Mouse (Mus musculus): ENCODE measurements around the gene Atg2a. TPM values are rescaled to one million over a fixed set of nuclear protein-coding genes. Genes with fewer than 3 reads are reported as not detected.
A peak's percentile ranks its signal among the peaks of the same experiment; 100 is the strongest.

The Atg2a gene
- polyA plus RNA-seq, 1 experiment: 47.4 TPM

GRCm38 (mm10) chr19:6299450-6300267 is 58.2 kb downstream of the Atg2a start:
- H3K27ac ChIP-seq (ENCODE audit: insufficient read depth, low read length): peak overlapping the region; percentile 53
- TF ChIP-seq CTCF (IDR thresholded peaks at IDR 0.05; ENCODE audit: extremely low read depth, insufficient read depth, insufficient read length, insufficient replicate concordance) (no peak), POLR2A (IDR thresholded peaks at IDR 0.05; ENCODE audit: low read depth, low read length) (no peak)
- no peak overlapping the region for H3K4me3 ChIP-seq (ENCODE audit: extremely low read depth, insufficient read depth, insufficient read length)
- peaks cover 24% of the 10 kb centered on the region; the same call in 1 of the 2 replicates for H3K4me1 ChIP-seq (ENCODE audit: control insufficient read depth, insufficient read depth, insufficient read length)
- WGBS: 44% methylated on average over 7 of the region's 7 CpGs
- H3K36me3 ChIP-seq (ENCODE audit: control insufficient read depth, insufficient read depth, low read length): peaks cover 26% of the 10 kb centered on the region
- DNase-seq (ENCODE audit: low read depth in 1 of 2, low spot score in 2 of 2): peak in 1 of 2 experiments; percentile 31
- no peaks in the 10 kb centered on the region for H3K27me3 ChIP-seq (ENCODE audit: control insufficient read depth, insufficient read depth, low read length)

GRCm38 (mm10) chr19:6300402-6300841 is 59.0 kb downstream of the Atg2a start:
- H3K4me1 ChIP-seq (ENCODE audit: control insufficient read depth, insufficient read depth, insufficient read length): peaks cover 24% of the 10 kb centered on the region; the same call in 1 of the 2 replicates
- TF ChIP-seq CTCF (IDR thresholded peaks at IDR 0.05; ENCODE audit: extremely low read depth, insufficient read depth, insufficient read length, insufficient replicate concordance) (no peak), POLR2A (IDR thresholded peaks at IDR 0.05; ENCODE audit: low read depth, low read length) (no peak)
- WGBS: 62% methylated on average over 7 of the region's 7 CpGs
- H3K27me3 ChIP-seq (ENCODE audit: control insufficient read depth, insufficient read depth, low read length): no peaks in the 10 kb centered on the region
- no peak overlapping the region for H3K4me3 ChIP-seq (ENCODE audit: extremely low read depth, insufficient read depth, insufficient read length)
- H3K36me3 ChIP-seq (ENCODE audit: control insufficient read depth, insufficient read depth, low read length): peaks cover 20% of the 10 kb centered on the region
- peak overlapping the region; percentile 53 for H3K27ac ChIP-seq (ENCODE audit: insufficient read depth, low read length)
- DNase-seq (ENCODE audit: low read depth in 1 of 2, low spot score in 2 of 2): no peak

- H3K27ac ChIP-seq (ENCODE audit: insufficient read depth, low read length): no peak overlapping the region
- no peak overlapping the region for H3K4me3 ChIP-seq (ENCODE audit: extremely low read depth, insufficient read depth, insufficient read length)
- DNase-seq (ENCODE audit: low read depth in 1 of 2, low spot score in 2 of 2): no peak
- peaks cover 11% of the 10 kb centered on the region for H3K36me3 ChIP-seq (ENCODE audit: control insufficient read depth, insufficient read depth, low read length)
- TF ChIP-seq POLR2A (IDR thresholded peaks at IDR 0.05; ENCODE audit: low read depth, low read length) (no peak), CTCF (IDR thresholded peaks at IDR 0.05; ENCODE audit: extremely low read depth, insufficient read depth, insufficient read length, insufficient replicate concordance) (no peak)
- peaks cover 24% of the 10 kb centered on the region for H3K4me1 ChIP-seq (ENCODE audit: control insufficient read depth, insufficient read depth, insufficient read length)
- no peaks in the 10 kb centered on the region for H3K27me3 ChIP-seq (ENCODE audit: control insufficient read depth, insufficient read depth, low read length)
- WGBS: 79% methylated on average over 5 of the region's 5 CpGs
Measured at GRCm38 (mm10) chr19:6302114-6302513, 60.6 kb downstream of the Atg2a start.

GRCm38 (mm10) chr19:6302522-6302921 is 61.1 kb downstream of the Atg2a start:
- H3K27me3 ChIP-seq (ENCODE audit: control insufficient read depth, insufficient read depth, low read length): no peaks in the 10 kb centered on the region
- H3K4me3 ChIP-seq (ENCODE audit: extremely low read depth, insufficient read depth, insufficient read length): no peak overlapping the region
- peak overlapping the region; percentile 15; the same call in 1 of the 2 replicates for H3K27ac ChIP-seq (ENCODE audit: insufficient read depth, low read length)
- WGBS: 15% methylated on average over 4 of the region's 4 CpGs
- TF ChIP-seq CTCF (IDR thresholded peaks at IDR 0.05; ENCODE audit: extremely low read depth, insufficient read depth, insufficient read length, insufficient replicate concordance) (no peak), POLR2A (IDR thresholded peaks at IDR 0.05; ENCODE audit: low read depth, low read length) (no peak)
- peaks cover 10% of the 10 kb centered on the region for H3K36me3 ChIP-seq (ENCODE audit: control insufficient read depth, insufficient read depth, low read length)
- peaks cover 22% of the 10 kb centered on the region for H3K4me1 ChIP-seq (ENCODE audit: control insufficient read depth, insufficient read depth, insufficient read length)
- no peak for DNase-seq (ENCODE audit: low read depth in 1 of 2, low spot score in 2 of 2)

GRCm38 (mm10) chr19:6303831-6304230 is 62.4 kb downstream of the Atg2a start:
- DNase-seq (ENCODE audit: low read depth in 1 of 2, low spot score in 2 of 2): no peak
- Histone ChIP-seq H3K27ac (ENCODE audit: insufficient read depth, low read length) (no peak overlapping the region; the same call in 1 of the 2 replicates), H3K4me1 (ENCODE audit: control insufficient read depth, insufficient read depth, insufficient read length) (peaks cover 16% of the 10 kb centered on the region), H3K27me3 (ENCODE audit: control insufficient read depth, insufficient read depth, low read length) (no peaks in the 10 kb centered on the region), H3K4me3 (ENCODE audit: extremely low read depth, insufficient read depth, insufficient read length) (no peak overlapping the region), H3K36me3 (ENCODE audit: control insufficient read depth, insufficient read depth, low read length) (peaks cover 3% of the 10 kb centered on the region; the same call in 1 of the 2 replicates)
- TF ChIP-seq CTCF (IDR thresholded peaks at IDR 0.05; ENCODE audit: extremely low read depth, insufficient read depth, insufficient read length, insufficient replicate concordance) (no peak), POLR2A (IDR thresholded peaks at IDR 0.05; ENCODE audit: low read depth, low read length) (no peak)
- WGBS: 87% methylated on average over 6 of the region's 6 CpGs

- Histone ChIP-seq H3K27me3 (ENCODE audit: control insufficient read depth, insufficient read depth, low read length) (no peaks in the 10 kb centered on the region), H3K27ac (ENCODE audit: insufficient read depth, low read length) (no peak overlapping the region), H3K4me1 (ENCODE audit: control insufficient read depth, insufficient read depth, insufficient read length) (peaks cover 5% of the 10 kb centered on the region), H3K36me3 (ENCODE audit: control insufficient read depth, insufficient read depth, low read length) (0 out of 2 replicates have a peak, but pooled peaks cover 1% of the 10 kb centered on the region), H3K4me3 (ENCODE audit: extremely low read depth, insufficient read depth, insufficient read length) (no peak overlapping the region)
- DNase-seq (ENCODE audit: low read depth in 1 of 2, low spot score in 2 of 2): peak; percentile 71 to 90
- TF ChIP-seq POLR2A (IDR thresholded peaks at IDR 0.05; ENCODE audit: low read depth, low read length) (no peak), CTCF (IDR thresholded peaks at IDR 0.05; ENCODE audit: extremely low read depth, insufficient read depth, insufficient read length, insufficient replicate concordance) (peak; percentile 97)
- WGBS: 26% methylated on average over 5 of the region's 5 CpGs
Measured at GRCm38 (mm10) chr19:6304787-6305516, 63.5 kb downstream of the Atg2a start.

Data from spleen, adult 2 months (tissue).